Mouse (Mus musculus) small intestine, adult 2 months (tissue): Measurements from ENCODE around the gene Bcar1. TPM values are rescaled to one million over a fixed set of nuclear protein-coding genes. Genes with fewer than 3 reads are reported as not detected.

Experiments
- H3K27ac ChIP-seq: fragments of 200-500 bp; 2 replicates; pipeline ENCODE4 v1.5.1; 2012; ENCODE audit warnings: low read depth, low read length, control low read depth, inconsistent platforms; ENCODE audit not compliant: insufficient read depth
- H3K27me3 ChIP-seq: fragments of 200-500 bp; 2 replicates; pipeline ENCODE4 v1.6.1; 2012; ENCODE audit warnings: mild to moderate bottlenecking, moderate library complexity, low read length, inconsistent platforms; ENCODE audit not compliant: control insufficient read depth, insufficient read depth
- H3K36me3 ChIP-seq: fragments of 200-500 bp; 2 replicates; pipeline ENCODE4 v1.6.1; 2012; ENCODE audit warnings: mild to moderate bottlenecking, low read length, control low read depth, inconsistent platforms; ENCODE audit not compliant: control insufficient read depth, insufficient read depth
- H3K4me1 ChIP-seq: fragments of 200-500 bp; 2 replicates; pipeline ENCODE4 v1.6.1; 2012; ENCODE audit warnings: low read length, inconsistent platforms, mixed read lengths; ENCODE audit not compliant: control insufficient read depth, insufficient read depth, insufficient read length
- H3K4me3 ChIP-seq: fragments of 200-500 bp; 2 replicates; pipeline ENCODE4 v1.5.1; 2012; ENCODE audit warnings: low read depth, mild to moderate bottlenecking, control low read depth, inconsistent platforms, low read length, moderate library complexity
- CTCF ChIP-seq: fragments of 200-500 bp; IDR thresholded peaks from 2 replicates; pipeline ENCODE4 v1.5.1; 2012; ENCODE audit warnings: low read depth, mild to moderate bottlenecking, control low read depth, inconsistent platforms, low read length, moderate library complexity, mixed read lengths; ENCODE audit not compliant: insufficient replicate concordance, insufficient read length; ENCODE audit errors: extremely low read depth
- POLR2A ChIP-seq: fragments of 200-500 bp; IDR thresholded peaks from 2 replicates; pipeline ENCODE4 v1.6.1; 2012; ENCODE audit warnings: low read depth, mild to moderate bottlenecking, control low read depth, inconsistent platforms, low read length, moderate library complexity
- WGBS: fragments of 180-500 bp; shearing (Covaris S2); methylation state at CpG from one replicate; pipeline ENCODE4 v1.1.7; 2018; 5-methylcytosine and 5-hydroxymethylcytosine counted together
- polyA plus RNA-seq: library from polyadenylated mRNA; depleted of rRNA; stranded (reverse); fragments of >200 nt; gene quantifications from 2 replicates; pipeline ENCODE4 v1.2.3, GENCODE M21; 2012; rRNA removed

Gene Bcar1
- 84.1 and 251 TPM in 2 replicates for polyA plus RNA-seq

GRCm38 (mm10) chr8:111743792-111744696, at the start of gene Bcar1:
Bcar1 (minus strand) TSS chr8:111743809.
- WGBS = 6% methylated on average over 40 of the region's 40 CpGs
- TF ChIP-seq POLR2A = 0 out of 2 replicates have a peak, but pooled peaks have one; percentile 23
- TF ChIP-seq CTCF = no peak
- Histone ChIP-seq H3K27ac (peak within 1 kb of the TSS; percentile 86), H3K4me1 (peaks cover 58% of the 10 kb centered on the region), H3K36me3 (no peaks in the 10 kb centered on the region), H3K4me3 (peak within 1 kb of the TSS; percentile 85), H3K27me3 (no peaks in the 10 kb centered on the region)

GRCm38 (mm10) chr8:111789639-111790038, 46.0 kb upstream of the Bcar1 start:
- TF ChIP-seq CTCF = no peak
- TF ChIP-seq POLR2A = no peak
- Histone ChIP-seq H3K4me3 (no peak overlapping the region), H3K27me3 (no peaks in the 10 kb centered on the region), H3K36me3 (no peaks in the 10 kb centered on the region; the same call in 1 of the 2 replicates), H3K27ac (no peak overlapping the region), H3K4me1 (peaks cover 8% of the 10 kb centered on the region; the same call in 1 of the 2 replicates)

- WGBS = 89% methylated on average over 4 of the region's 4 CpGs
- H3K27ac ChIP-seq = no peak overlapping the region
- H3K27me3 ChIP-seq = no peaks in the 10 kb centered on the region
- TF ChIP-seq POLR2A = no peak
- TF ChIP-seq CTCF = no peak
- H3K36me3 ChIP-seq = no peaks in the 10 kb centered on the region; the same call in 1 of the 2 replicates
- H3K4me3 ChIP-seq = no peak overlapping the region
- peaks cover 8% of the 10 kb centered on the region; the same call in 1 of the 2 replicates for H3K4me1 ChIP-seq
Observed at GRCm38 (mm10) chr8:111789200-111789599, 45.6 kb upstream of the Bcar1 start.

DNA sequence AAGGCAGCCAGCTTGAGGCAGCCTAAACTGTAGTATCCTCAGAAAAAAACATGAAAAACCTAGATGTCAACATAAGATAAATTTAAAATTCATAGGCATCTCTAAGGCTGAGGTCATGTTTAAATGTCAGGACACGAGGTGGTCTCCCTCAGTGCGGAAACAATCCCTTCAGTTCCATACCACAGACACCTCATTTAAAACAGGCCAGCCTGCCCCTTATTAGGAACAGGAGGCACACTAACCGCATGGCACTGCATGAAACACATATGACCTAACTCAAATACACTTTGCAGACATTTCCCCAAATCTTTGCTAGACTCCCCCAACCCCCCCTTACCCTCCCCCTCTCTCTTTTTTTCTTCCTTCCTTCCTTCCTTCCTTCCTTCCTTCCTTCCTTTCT, 44.9 kb upstream of the Bcar1 start:
- H3K4me3 ChIP-seq = no peak overlapping the region
- no peaks in the 10 kb centered on the region; the same call in 1 of the 2 replicates for H3K36me3 ChIP-seq
- H3K27me3 ChIP-seq = no peaks in the 10 kb centered on the region
- WGBS = 89% methylated on average over 3 of the region's 3 CpGs
- H3K27ac ChIP-seq = no peak overlapping the region
- TF ChIP-seq POLR2A (no peak), CTCF (no peak)
- H3K4me1 ChIP-seq = peaks cover 8% of the 10 kb centered on the region; the same call in 1 of the 2 replicates

- Histone ChIP-seq H3K36me3 (no peaks in the 10 kb centered on the region), H3K27ac (no peak overlapping the region), H3K4me1 (peaks cover 8% of the 10 kb centered on the region; the same call in 1 of the 2 replicates), H3K4me3 (no peak overlapping the region), H3K27me3 (no peaks in the 10 kb centered on the region)
- 81% methylated on average over 5 of the region's 5 CpGs for WGBS
- TF ChIP-seq CTCF = no peak
- TF ChIP-seq POLR2A = no peak
Observed at GRCm38 (mm10) chr8:111788085-111788484, 44.5 kb upstream of the Bcar1 start.

- 75% methylated on average over 4 of the region's 4 CpGs for WGBS
- Histone ChIP-seq H3K4me1 (peaks cover 8% of the 10 kb centered on the region; the same call in 1 of the 2 replicates), H3K27me3 (no peaks in the 10 kb centered on the region), H3K4me3 (no peak overlapping the region), H3K27ac (no peak overlapping the region), H3K36me3 (no peaks in the 10 kb centered on the region)
- TF ChIP-seq POLR2A (no peak), CTCF (no peak)
Observed at GRCm38 (mm10) chr8:111787683-111788082, 44.1 kb upstream of the Bcar1 start.

DNA sequence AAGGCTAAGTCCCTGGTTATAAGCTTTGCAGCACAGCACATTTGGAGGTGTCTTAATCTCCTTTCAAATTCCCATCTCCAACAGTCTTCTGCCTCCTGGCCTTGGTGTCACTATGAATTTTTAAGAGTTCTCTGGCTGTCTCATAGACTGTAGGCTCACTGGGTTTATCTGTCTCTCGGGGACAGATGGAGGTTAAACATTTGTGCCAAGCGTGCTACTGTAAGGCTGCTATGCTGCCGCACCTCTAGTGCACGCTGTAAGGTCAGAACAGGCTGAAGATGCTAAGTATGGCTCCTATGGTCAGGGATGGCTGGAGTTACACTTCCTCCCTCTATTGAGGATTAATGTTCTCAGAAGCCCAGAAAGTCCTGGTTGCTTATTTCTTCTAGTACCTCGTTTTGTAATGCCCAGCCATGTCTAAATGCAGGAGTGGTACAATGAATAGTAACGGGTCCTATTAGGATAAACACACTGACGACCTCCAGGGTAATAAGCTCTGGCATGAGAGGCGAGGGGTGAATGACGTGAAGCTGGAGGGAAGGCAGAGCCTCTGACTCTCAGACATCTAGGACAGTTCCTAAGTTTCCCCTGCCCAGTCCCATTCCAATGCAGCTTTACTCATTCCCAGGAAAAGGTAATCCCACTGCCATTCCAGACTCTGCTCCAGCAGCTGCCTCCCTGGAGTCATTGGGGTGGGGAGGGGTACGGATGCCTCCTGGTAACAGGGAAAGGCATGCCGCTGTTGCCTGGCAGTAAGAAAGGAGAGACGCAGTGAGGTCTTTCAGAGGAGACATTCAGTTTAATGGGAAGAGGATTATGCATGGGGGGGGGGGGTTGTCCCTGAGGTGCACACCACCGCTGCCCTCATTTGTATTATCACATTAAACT, 43.3 kb upstream of the Bcar1 start:
- Histone ChIP-seq H3K27ac (no peak overlapping the region), H3K27me3 (no peaks in the 10 kb centered on the region), H3K36me3 (no peaks in the 10 kb centered on the region), H3K4me3 (no peak overlapping the region), H3K4me1 (peaks cover 8% of the 10 kb centered on the region; the same call in 1 of the 2 replicates)
- 90% methylated on average over 13 of the region's 13 CpGs for WGBS
- no peak for TF ChIP-seq CTCF
